Mouse (Mus musculus) neural tube, embryonic 14.5 days (tissue): ENCODE data around the gene Skida1. TPM values are rescaled to one million over a fixed set of nuclear protein-coding genes. Genes with fewer than 3 reads are reported as not detected.

Source experiments
- ATAC-seq: fragments of 200-750 bp; cut with Nextera tagmentation; 2 replicates; pipeline ENCODE4 v1.8.0; 2017; ENCODE audit warnings: low read depth, mild to moderate bottlenecking, moderate TSS enrichment, moderate library complexity
- H3K27ac ChIP-seq: fragments of 300-500 bp; sonication (generic); 2 replicates; pipeline ENCODE4 v1.5.1; 2014; ENCODE audit warnings: low read depth, mild to moderate bottlenecking, control low read depth, low read length, moderate library complexity, mixed read lengths
- H3K27me3 ChIP-seq: fragments of 300-500 bp; sonication (generic); 2 replicates; pipeline ENCODE4 v1.6.1; 2014; ENCODE audit warnings: low read length; ENCODE audit not compliant: control insufficient read depth, insufficient read depth
- H3K36me3 ChIP-seq: fragments of 300-500 bp; sonication (generic); 2 replicates; pipeline ENCODE4 v1.6.1; 2014; ENCODE audit warnings: low read length, mixed read lengths; ENCODE audit not compliant: control insufficient read depth, insufficient read depth
- H3K4me1 ChIP-seq: fragments of 300-500 bp; sonication (generic); 2 replicates; pipeline ENCODE4 v1.6.1; 2014; ENCODE audit warnings: low read length; ENCODE audit not compliant: control insufficient read depth, insufficient read depth
- H3K4me2 ChIP-seq: fragments of 300-500 bp; sonication (generic); 2 replicates; pipeline ENCODE4 v1.6.1; 2014; ENCODE audit warnings: mild to moderate bottlenecking, low read depth, low read length, control low read depth
- H3K4me3 ChIP-seq: fragments of 300-500 bp; sonication (generic); 2 replicates; pipeline ENCODE4 v1.5.1; 2014; ENCODE audit warnings: low read depth, low read length, control low read depth, mixed read lengths
- H3K9ac ChIP-seq: fragments of 300-500 bp; sonication (generic); replicated peaks from 2 replicates; pipeline ENCODE4 v1.6.1; 2014; ENCODE audit warnings: low read depth, mild to moderate bottlenecking, control low read depth, low read length, mixed read lengths
- H3K9me3 ChIP-seq: fragments of 300-500 bp; sonication (generic); 2 replicates; pipeline ENCODE4 v1.6.1; 2016; ENCODE audit warnings: low read length; ENCODE audit not compliant: control insufficient read depth
- WGBS: fragments of 180-500 bp; shearing (Covaris S2); extraction: QIAGEN DNeasy Blood & Tissue Kit; methylation state at CpG from one replicate; pipeline ENCODE4 v1.1.7; 2014; 5-methylcytosine and 5-hydroxymethylcytosine counted together
- polyA plus RNA-seq: library from polyadenylated mRNA; unstranded; fragments of >200 nt; fragmentation: Nextera tagmentation; extraction: Ambion mirVana; gene quantifications from 2 replicates; pipeline ENCODE4 v1.2.1, GENCODE M21; 2014

The Skida1 gene
- polyA plus RNA-seq, 1 experiment from 2014 or later = 3.9 TPM

GRCm38 (mm10) chr2:18065708-18066030 lies 16.8 kb upstream of the Skida1 start:
- Histone ChIP-seq H3K27me3 (no peaks in the 10 kb centered on the region), H3K9me3 (no peaks in the 10 kb centered on the region), H3K4me2 (peak overlapping the region; percentile 72), H3K9ac (peak overlapping the region; percentile 98), H3K4me1 (peaks cover 6% of the 10 kb centered on the region; the same call in 1 of the 2 replicates), H3K36me3 (0 out of 2 replicates have a peak, but pooled peaks cover 3% of the 10 kb centered on the region), H3K4me3 (peak overlapping the region; percentile 88), H3K27ac (peak overlapping the region; percentile 99)
- WGBS = 6% methylated on average over 6 of the region's 6 CpGs
- ATAC-seq = no peak

- peak overlapping the region; percentile 99 for H3K27ac ChIP-seq
- peak overlapping the region; percentile 88 for H3K4me3 ChIP-seq
- no peaks in the 10 kb centered on the region for H3K27me3 ChIP-seq
- under 1% methylated on average over 28 of the region's 85 CpGs for WGBS
- peak overlapping the region; percentile 98 for H3K9ac ChIP-seq
- peak overlapping the region; percentile 72 for H3K4me2 ChIP-seq
- peaks cover 6% of the 10 kb centered on the region; the same call in 1 of the 2 replicates for H3K4me1 ChIP-seq
- peak; percentile 60 for ATAC-seq
- no peaks in the 10 kb centered on the region for H3K9me3 ChIP-seq
- H3K36me3 ChIP-seq = 0 out of 2 replicates have a peak, but pooled peaks cover 3% of the 10 kb centered on the region
Observed at GRCm38 (mm10) chr2:18064941-18065707, 16.3 kb upstream of the Skida1 start.

GRCm38 (mm10) chr2:18064356-18064858 lies 15.6 kb upstream of the Skida1 start:
- H3K4me3 ChIP-seq = peak overlapping the region; percentile 88
- peak overlapping the region; percentile 72 for H3K4me2 ChIP-seq
- peak; percentile 96 for ATAC-seq
- H3K9me3 ChIP-seq = no peaks in the 10 kb centered on the region
- H3K4me1 ChIP-seq = peaks cover 6% of the 10 kb centered on the region; the same call in 1 of the 2 replicates
- under 1% methylated on average over 37 of the region's 58 CpGs for WGBS
- H3K9ac ChIP-seq = peak overlapping the region; percentile 98
- 0 out of 2 replicates have a peak, but pooled peaks cover 3% of the 10 kb centered on the region for H3K36me3 ChIP-seq
- H3K27me3 ChIP-seq = no peaks in the 10 kb centered on the region
- H3K27ac ChIP-seq = peak overlapping the region; percentile 99

GRCm38 (mm10) chr2:18063763-18064251 lies 15.0 kb upstream of the Skida1 start:
- H3K9me3 ChIP-seq = no peaks in the 10 kb centered on the region
- peak; percentile 69 for ATAC-seq
- no peaks in the 10 kb centered on the region for H3K27me3 ChIP-seq
- WGBS = under 1% methylated on average over 18 of the region's 18 CpGs
- H3K4me2 ChIP-seq = peak overlapping the region; percentile 72
- peak overlapping the region; percentile 99 for H3K27ac ChIP-seq
- H3K36me3 ChIP-seq = 0 out of 2 replicates have a peak, but pooled peaks cover 3% of the 10 kb centered on the region
- H3K9ac ChIP-seq = peak overlapping the region; percentile 98
- peaks cover 9% of the 10 kb centered on the region; the same call in 1 of the 2 replicates for H3K4me1 ChIP-seq
- H3K4me3 ChIP-seq = peak overlapping the region; percentile 88

- Histone ChIP-seq H3K4me3 (no peak overlapping the region), H3K36me3 (no peaks in the 10 kb centered on the region), H3K4me2 (no peak overlapping the region), H3K27ac (no peak overlapping the region), H3K9me3 (no peaks in the 10 kb centered on the region), H3K4me1 (peaks cover 6% of the 10 kb centered on the region; the same call in 1 of the 2 replicates), H3K27me3 (no peaks in the 10 kb centered on the region), H3K9ac (no peak overlapping the region)
- ATAC-seq = no peak
- 68% methylated on average over 1 of the region's 1 CpGs for WGBS
Observed at GRCm38 (mm10) chr2:18060396-18060795, 11.5 kb upstream of the Skida1 start.

- no peaks in the 10 kb centered on the region for H3K36me3 ChIP-seq
- no peak overlapping the region for H3K4me3 ChIP-seq
- H3K4me2 ChIP-seq = no peak overlapping the region
- no peak overlapping the region for H3K9ac ChIP-seq
- peaks cover 6% of the 10 kb centered on the region; the same call in 1 of the 2 replicates for H3K4me1 ChIP-seq
- H3K27ac ChIP-seq = no peak overlapping the region
- no peaks in the 10 kb centered on the region for H3K27me3 ChIP-seq
- no peak for ATAC-seq
- H3K9me3 ChIP-seq = no peaks in the 10 kb centered on the region
- WGBS = 89% methylated on average over 1 of the region's 1 CpGs
Observed at GRCm38 (mm10) chr2:18059891-18060290, 11.0 kb upstream of the Skida1 start.

GRCm38 (mm10) chr2:18059063-18059462 lies 10.2 kb upstream of the Skida1 start:
- H3K4me1 ChIP-seq = peaks cover 6% of the 10 kb centered on the region; the same call in 1 of the 2 replicates
- H3K27ac ChIP-seq = no peak overlapping the region
- no peaks in the 10 kb centered on the region for H3K9me3 ChIP-seq
- no peak overlapping the region for H3K4me2 ChIP-seq
- H3K27me3 ChIP-seq = no peaks in the 10 kb centered on the region
- no peaks in the 10 kb centered on the region for H3K36me3 ChIP-seq
- no peak overlapping the region for H3K4me3 ChIP-seq
- WGBS = 17% methylated on average over 2 of the region's 2 CpGs
- no peak overlapping the region; the same call in 1 of the 2 replicates for H3K9ac ChIP-seq
- ATAC-seq = no peak

GRCm38 (mm10) chr2:18058146-18058708 lies 9.4 kb upstream of the Skida1 start:
- H3K9ac ChIP-seq = peak overlapping the region; percentile 61
- peaks cover 6% of the 10 kb centered on the region; the same call in 1 of the 2 replicates for H3K4me1 ChIP-seq
- peak overlapping the region; percentile 63 for H3K4me3 ChIP-seq
- H3K36me3 ChIP-seq = no peaks in the 10 kb centered on the region
- no peaks in the 10 kb centered on the region for H3K9me3 ChIP-seq
- WGBS = 9% methylated on average over 9 of the region's 9 CpGs
- H3K27ac ChIP-seq = peak overlapping the region; percentile 99
- H3K27me3 ChIP-seq = no peaks in the 10 kb centered on the region
- ATAC-seq = no peak
- H3K4me2 ChIP-seq = peak overlapping the region; percentile 69
